Mouse (Mus musculus): Measurements from ENCODE around the gene H2al1f. TPM values are rescaled to one million over a fixed set of nuclear protein-coding genes. Genes with fewer than 3 reads are reported as not detected.
A peak's percentile ranks its signal among the peaks of the same experiment; 100 is the strongest.
"Not testable (repeated sequence)": the region's sequence is repeated elsewhere in the genome, so short reads cannot be mapped to it uniquely, and the experiment has no call there.

The H2al1f gene
- polyA plus RNA-seq, 1 experiment from 2014 or later = not detected

DNA sequence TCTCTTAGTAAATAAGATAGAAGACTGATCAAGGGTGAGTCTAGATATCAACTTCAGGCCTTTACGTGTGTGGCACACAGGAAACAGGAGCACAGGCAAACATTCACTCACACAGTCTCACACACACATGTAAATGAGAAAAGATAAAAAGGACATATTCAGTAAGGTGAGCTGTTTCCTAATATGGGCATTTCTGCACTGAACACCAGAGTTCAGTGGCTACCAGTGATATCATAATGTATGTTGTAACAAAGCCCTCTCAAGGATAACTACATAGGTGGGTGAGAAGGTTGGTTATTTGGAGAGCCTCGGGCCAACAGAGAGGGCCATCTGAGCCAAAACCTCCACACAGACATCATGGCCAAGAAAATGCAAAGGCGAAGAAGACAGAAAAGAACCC, 12.8 kb upstream of the H2al1f start, which contains the start of gene H2al1b:
H2al1b (plus strand) TSS at position 301 of the 400 bp plus-strand sequence.
- not testable (repeated sequence) for H3K4me1 ChIP-seq (ENCODE audit: control insufficient read depth, insufficient read depth, low read length); DNase-seq (ENCODE audit: low spot score); H3K9me3 ChIP-seq (replicated peaks; ENCODE audit: control insufficient read depth, low read length); H3K9ac ChIP-seq (ENCODE audit: low read length); H3K27ac ChIP-seq (ENCODE audit: low read depth, low read length); H3K27me3 ChIP-seq (replicated peaks; ENCODE audit: control insufficient read depth, insufficient read depth, low read length); ATAC-seq; H3K36me3 ChIP-seq (ENCODE audit: control insufficient read depth, insufficient read depth, low read length); H3K4me2 ChIP-seq (ENCODE audit: low read length); H3K4me3 ChIP-seq (ENCODE audit: low read depth, low read length)
- WGBS = 85% methylated on average over 1 of the region's 3 CpGs

- not testable (repeated sequence) for DNase-seq (ENCODE audit: low spot score); H3K9ac ChIP-seq (ENCODE audit: low read length)
Measured at GRCm38 (mm10) chrX:11305355-11305754, 9.6 kb upstream of the H2al1f start, which contains the start of gene H2al1c. H2al1c (plus strand) TSS chrX:11305655.

DNA sequence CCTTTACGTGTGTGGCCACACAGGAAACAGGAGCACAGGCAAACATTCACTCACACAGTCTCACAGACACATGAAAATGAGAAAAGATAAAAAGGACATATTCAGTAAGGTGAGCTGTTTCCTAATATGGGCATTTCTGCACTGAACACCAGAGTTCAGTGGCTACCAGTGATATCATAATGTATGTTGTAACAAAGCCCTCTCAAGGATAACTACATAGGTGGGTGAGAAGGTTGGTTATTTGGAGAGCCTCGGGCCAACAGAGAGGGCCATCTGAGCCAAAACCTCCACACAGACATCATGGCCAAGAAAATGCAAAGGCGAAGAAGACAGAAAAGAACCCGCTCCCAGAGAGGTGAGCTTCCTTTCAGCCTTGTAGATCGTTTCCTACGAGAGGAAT, 6.4 kb upstream of the H2al1f start, which contains the start of gene H2al1d:
H2al1d (plus strand) TSS at position 301 of the 400 bp plus-strand sequence.
- not testable (repeated sequence) for H3K27ac ChIP-seq (ENCODE audit: low read depth, low read length); H3K4me1 ChIP-seq (ENCODE audit: control insufficient read depth, insufficient read depth, low read length); H3K36me3 ChIP-seq (ENCODE audit: control insufficient read depth, insufficient read depth, low read length); ATAC-seq; H3K9me3 ChIP-seq (replicated peaks; ENCODE audit: control insufficient read depth, low read length); H3K4me2 ChIP-seq (ENCODE audit: low read length); H3K4me3 ChIP-seq (ENCODE audit: low read depth, low read length); H3K27me3 ChIP-seq (replicated peaks; ENCODE audit: control insufficient read depth, insufficient read depth, low read length); H3K9ac ChIP-seq (ENCODE audit: low read length); DNase-seq (ENCODE audit: low spot score)
- WGBS = no CpG with 5 or more reads among the region's 6 CpGs

More at GRCm38 (mm10) chrX:11305355-11305754, 9.6 kb upstream of the H2al1f start, which contains the start of gene H2al1c:
- H3K4me2 ChIP-seq (ENCODE audit: low read length); H3K9me3 ChIP-seq (replicated peaks; ENCODE audit: control insufficient read depth, low read length); H3K27me3 ChIP-seq (replicated peaks; ENCODE audit: control insufficient read depth, insufficient read depth, low read length); H3K4me1 ChIP-seq (ENCODE audit: control insufficient read depth, insufficient read depth, low read length); H3K27ac ChIP-seq (ENCODE audit: low read depth, low read length); H3K36me3 ChIP-seq (ENCODE audit: control insufficient read depth, insufficient read depth, low read length); ATAC-seq; H3K4me3 ChIP-seq (ENCODE audit: low read depth, low read length): not testable (repeated sequence)
- 75% methylated on average over 1 of the region's 6 CpGs for WGBS

GRCm38 (mm10) chrX:11311634-11312033, 3.3 kb upstream of the H2al1f start, which contains the start of gene H2al1e:
H2al1e (plus strand) TSS chrX:11311934.
- not testable (repeated sequence) for H3K9ac ChIP-seq (ENCODE audit: low read length); H3K36me3 ChIP-seq (ENCODE audit: control insufficient read depth, insufficient read depth, low read length); H3K4me1 ChIP-seq (ENCODE audit: control insufficient read depth, insufficient read depth, low read length); H3K27me3 ChIP-seq (replicated peaks; ENCODE audit: control insufficient read depth, insufficient read depth, low read length); H3K4me2 ChIP-seq (ENCODE audit: low read length); H3K27ac ChIP-seq (ENCODE audit: low read depth, low read length); H3K9me3 ChIP-seq (replicated peaks; ENCODE audit: control insufficient read depth, low read length); ATAC-seq; H3K4me3 ChIP-seq (ENCODE audit: low read depth, low read length); DNase-seq (ENCODE audit: low spot score)
- WGBS = no CpG with 5 or more reads among the region's 3 CpGs

DNA sequence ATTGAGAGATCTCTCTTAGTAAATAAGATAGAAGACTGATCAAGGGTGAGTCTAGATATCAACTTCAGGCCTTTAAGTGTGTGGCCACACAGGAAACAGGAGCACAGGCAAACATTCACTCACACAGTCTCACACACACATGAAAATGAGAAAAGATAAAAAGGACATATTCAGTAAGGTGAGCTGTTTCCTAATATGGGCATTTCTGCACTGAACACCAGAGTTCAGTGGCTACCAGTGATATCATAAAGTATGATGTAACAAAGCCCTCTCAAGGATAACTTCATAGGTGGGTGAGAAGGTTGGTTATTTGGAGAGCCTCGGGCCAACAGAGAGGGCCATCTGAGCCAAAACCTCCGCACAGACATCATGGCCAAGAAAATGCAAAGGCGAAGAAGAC, 3.0 kb downstream of the H2al1f start, which contains the start of gene H2al1g:
H2al1g (plus strand) TSS at position 301 of the 400 bp plus-strand sequence.
- H3K36me3 ChIP-seq (ENCODE audit: control insufficient read depth, insufficient read depth, low read length); H3K4me1 ChIP-seq (ENCODE audit: control insufficient read depth, insufficient read depth, low read length); ATAC-seq; H3K4me3 ChIP-seq (ENCODE audit: low read depth, low read length); DNase-seq (ENCODE audit: low spot score); H3K4me2 ChIP-seq (ENCODE audit: low read length); H3K27ac ChIP-seq (ENCODE audit: low read depth, low read length); H3K9me3 ChIP-seq (replicated peaks; ENCODE audit: control insufficient read depth, low read length); H3K27me3 ChIP-seq (replicated peaks; ENCODE audit: control insufficient read depth, insufficient read depth, low read length); H3K9ac ChIP-seq (ENCODE audit: low read length): not testable (repeated sequence)
- WGBS = no CpG with 5 or more reads among the region's 3 CpGs

- H3K4me3 ChIP-seq (ENCODE audit: low read depth, low read length); ATAC-seq; H3K9ac ChIP-seq (ENCODE audit: low read length); DNase-seq (ENCODE audit: low spot score); H3K4me1 ChIP-seq (ENCODE audit: control insufficient read depth, insufficient read depth, low read length); H3K36me3 ChIP-seq (ENCODE audit: control insufficient read depth, insufficient read depth, low read length); H3K4me2 ChIP-seq (ENCODE audit: low read length); H3K9me3 ChIP-seq (replicated peaks; ENCODE audit: control insufficient read depth, low read length); H3K27ac ChIP-seq (ENCODE audit: low read depth, low read length); H3K27me3 ChIP-seq (replicated peaks; ENCODE audit: control insufficient read depth, insufficient read depth, low read length): not testable (repeated sequence)
- no CpG with 5 or more reads among the region's 6 CpGs for WGBS
Measured at GRCm38 (mm10) chrX:11321192-11321591, 6.2 kb downstream of the H2al1f start, which contains the start of gene H2al1h. H2al1h (plus strand) TSS chrX:11321492.

DNA sequence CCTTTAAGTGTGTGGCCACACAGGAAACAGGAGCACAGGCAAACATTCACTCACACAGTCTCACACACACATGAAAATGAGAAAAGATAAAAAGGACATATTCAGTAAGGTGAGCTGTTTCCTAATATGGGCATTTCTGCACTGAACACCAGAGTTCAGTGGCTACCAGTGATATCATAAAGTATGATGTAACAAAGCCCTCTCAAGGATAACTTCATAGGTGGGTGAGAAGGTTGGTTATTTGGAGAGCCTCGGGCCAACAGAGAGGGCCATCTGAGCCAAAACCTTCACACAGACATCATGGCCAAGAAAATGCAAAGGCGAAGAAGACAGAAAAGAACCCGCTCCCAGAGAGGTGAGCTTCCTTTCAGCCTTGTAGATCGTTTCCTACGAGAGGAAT, 9.4 kb downstream of the H2al1f start, which contains the start of gene H2al1i:
H2al1i (plus strand) TSS at position 301 of the 400 bp plus-strand sequence.
- not testable (repeated sequence) for H3K36me3 ChIP-seq (ENCODE audit: control insufficient read depth, insufficient read depth, low read length); H3K4me1 ChIP-seq (ENCODE audit: control insufficient read depth, insufficient read depth, low read length); H3K27me3 ChIP-seq (replicated peaks; ENCODE audit: control insufficient read depth, insufficient read depth, low read length); H3K27ac ChIP-seq (ENCODE audit: low read depth, low read length); H3K9me3 ChIP-seq (replicated peaks; ENCODE audit: control insufficient read depth, low read length); ATAC-seq; H3K9ac ChIP-seq (ENCODE audit: low read length); DNase-seq (ENCODE audit: low spot score); H3K4me2 ChIP-seq (ENCODE audit: low read length); H3K4me3 ChIP-seq (ENCODE audit: low read depth, low read length)
- WGBS = no CpG with 5 or more reads among the region's 5 CpGs

GRCm38 (mm10) chrX:11327522-11327921, 12.6 kb downstream of the H2al1f start, which contains the start of gene H2al1j:
H2al1j (plus strand) TSS chrX:11327822.
- not testable (repeated sequence) for ATAC-seq; H3K4me2 ChIP-seq (ENCODE audit: low read length); H3K27ac ChIP-seq (ENCODE audit: low read depth, low read length); H3K4me3 ChIP-seq (ENCODE audit: low read depth, low read length); H3K9ac ChIP-seq (ENCODE audit: low read length); H3K9me3 ChIP-seq (replicated peaks; ENCODE audit: control insufficient read depth, low read length); DNase-seq (ENCODE audit: low spot score); H3K27me3 ChIP-seq (replicated peaks; ENCODE audit: control insufficient read depth, insufficient read depth, low read length); H3K36me3 ChIP-seq (ENCODE audit: control insufficient read depth, insufficient read depth, low read length); H3K4me1 ChIP-seq (ENCODE audit: control insufficient read depth, insufficient read depth, low read length)
- 89% methylated on average over 2 of the region's 2 CpGs for WGBS

- no peaks in the 10 kb centered on the region for H3K9me3 ChIP-seq (replicated peaks; ENCODE audit: control insufficient read depth, low read length)
- no peaks in the 10 kb centered on the region for H3K36me3 ChIP-seq (ENCODE audit: control insufficient read depth, insufficient read depth, low read length)
- DNase-seq (ENCODE audit: low spot score) (peak; percentile 56), ATAC-seq (no peak)
- H3K9ac ChIP-seq (ENCODE audit: low read length) = no peak overlapping the region
- WGBS = 56% methylated on average over 9 of the region's 9 CpGs
- no peaks in the 10 kb centered on the region for H3K27me3 ChIP-seq (replicated peaks; ENCODE audit: control insufficient read depth, insufficient read depth, low read length)
- H3K4me3 ChIP-seq (ENCODE audit: low read depth, low read length) = no peak overlapping the region
- H3K27ac ChIP-seq (ENCODE audit: low read depth, low read length) = no peak overlapping the region
- no peak overlapping the region for H3K4me2 ChIP-seq (ENCODE audit: low read length)
- H3K4me1 ChIP-seq (ENCODE audit: control insufficient read depth, insufficient read depth, low read length) = no peaks in the 10 kb centered on the region
Measured at GRCm38 (mm10) chrX:11345762-11346161, 30.8 kb downstream of the H2al1f start.
